Mouse (Mus musculus) heart, postnatal 0 days (tissue): ENCODE measurements around the gene Nr4a2.

Experiments
- CTCF ChIP-seq: IDR thresholded peaks from 2 replicates; pipeline ENCODE4 v1.5.1; 2016; ENCODE audit warnings: antibody characterized with exemption, control low read depth, low read depth
- EP300 ChIP-seq: IDR thresholded peaks from 2 replicates; pipeline ENCODE4 v1.6.1; 2016; ENCODE audit warnings: antibody characterized with exemption, low read depth

DNA sequence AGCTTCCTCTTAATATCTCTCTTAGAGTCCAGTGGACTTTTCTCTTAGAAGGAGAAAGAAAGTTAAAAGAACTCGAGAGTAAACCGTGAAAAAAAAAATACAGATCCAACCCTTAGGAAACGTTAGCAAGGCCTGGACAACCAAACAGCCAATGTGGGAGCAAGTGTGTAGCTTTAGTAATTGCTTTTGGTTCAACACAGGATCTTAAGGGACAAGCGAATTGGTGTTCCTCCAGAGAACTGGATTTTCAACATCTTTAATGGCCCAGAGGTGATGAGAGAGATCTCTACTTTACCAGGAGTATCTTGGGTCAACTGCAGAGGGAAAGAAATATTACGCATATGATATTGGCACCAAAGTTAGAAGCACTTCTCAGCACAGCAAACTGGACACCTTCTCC, 10.4 kb downstream of the Nr4a2 start:
- TF ChIP-seq CTCF, result no peak
- no peak for TF ChIP-seq EP300
